Mouse (Mus musculus): Measurements from ENCODE around the gene Kmt5b.

The Kmt5b gene

GRCm38 (mm10) chr19:3768697-3769383 is 1.6 kb downstream of the Kmt5b start:
- peak; percentile 85 for DNase-seq (ENCODE audit: low read depth, low spot score)

- DNase-seq (ENCODE audit: low read depth, low spot score), result no peak
These were observed 2.3 kb downstream of the Kmt5b start for GRCm38 (mm10) chr19:3769533-3769932.

GRCm38 (mm10) chr19:3774159-3774558 is 6.9 kb downstream of the Kmt5b start:
- DNase-seq (ENCODE audit: low read depth, low spot score), result no peak

GRCm38 (mm10) chr19:3778713-3779112 is 11.5 kb downstream of the Kmt5b start:
- DNase-seq (ENCODE audit: low read depth, low spot score), result no peak

- no peak for DNase-seq (ENCODE audit: low read depth, low spot score)
These were observed 22.9 kb downstream of the Kmt5b start for GRCm38 (mm10) chr19:3790077-3790476.

GRCm38 (mm10) chr19:3805526-3805925 is 38.3 kb downstream of the Kmt5b start:
- DNase-seq (ENCODE audit: low read depth, low spot score), result no peak

GRCm38 (mm10) chr19:3810536-3811233 is 43.5 kb downstream of the Kmt5b start:
- DNase-seq (ENCODE audit: low read depth, low spot score), result no peak

GRCm38 (mm10) chr19:3814461-3814860 is 47.2 kb downstream of the Kmt5b start:
- DNase-seq (ENCODE audit: low read depth, low spot score), result no peak

GRCm38 (mm10) chr19:3815824-3816223 is 48.6 kb downstream of the Kmt5b start:
- no peak for DNase-seq (ENCODE audit: low read depth, low spot score)

- DNase-seq (ENCODE audit: low read depth, low spot score), result no peak
These were observed 51.9 kb downstream of the Kmt5b start for GRCm38 (mm10) chr19:3819080-3819479.

- no peak for DNase-seq (ENCODE audit: low read depth, low spot score)
These were observed 52.8 kb downstream of the Kmt5b start for GRCm38 (mm10) chr19:3819899-3820444.

GRCm38 (mm10) chr19:3825044-3825443 is 57.8 kb downstream of the Kmt5b start:
- no peak for DNase-seq (ENCODE audit: low read depth, low spot score)

- DNase-seq (ENCODE audit: low read depth, low spot score), result no peak
These were observed 62.6 kb downstream of the Kmt5b start for GRCm38 (mm10) chr19:3829863-3830262.

GRCm38 (mm10) chr19:3831716-3832115 is 64.5 kb downstream of the Kmt5b start:
- no peak for DNase-seq (ENCODE audit: low read depth, low spot score)

- no peak for DNase-seq (ENCODE audit: low read depth, low spot score)
These were observed 65.7 kb downstream of the Kmt5b start for GRCm38 (mm10) chr19:3832851-3833353.

- no peak for DNase-seq (ENCODE audit: low read depth, low spot score)
These were observed 67.1 kb downstream of the Kmt5b start for GRCm38 (mm10) chr19:3834301-3834700.

- no peak for DNase-seq (ENCODE audit: low read depth, low spot score)
These were observed 69.6 kb downstream of the Kmt5b start for GRCm38 (mm10) chr19:3836791-3837190.

- DNase-seq (ENCODE audit: low read depth, low spot score), result no peak
These were observed 71.7 kb downstream of the Kmt5b start for GRCm38 (mm10) chr19:3838931-3839330.

GRCm38 (mm10) chr19:3839686-3840085 is 72.5 kb downstream of the Kmt5b start:
- DNase-seq (ENCODE audit: low read depth, low spot score), result no peak

GRCm38 (mm10) chr19:3840214-3840651 is 73.0 kb downstream of the Kmt5b start:
- DNase-seq (ENCODE audit: low read depth, low spot score), result no peak

GRCm38 (mm10) chr19:3840685-3841084 is 73.5 kb downstream of the Kmt5b start:
- no peak for DNase-seq (ENCODE audit: low read depth, low spot score)

- DNase-seq (ENCODE audit: low read depth, low spot score), result no peak
These were observed 75.3 kb downstream of the Kmt5b start for GRCm38 (mm10) chr19:3842359-3843148.
